Comparison of ENCODE assay signal across 8 mouse cellular contexts in genomic region chr10:77515385-77516348, GRCm38 (mm10). TPM values are rescaled to one million over a fixed set of nuclear protein-coding genes. Genes with fewer than 3 reads are reported as not detected.
DNase-seq lines count a peak whose midpoint lies in the region; ATAC-seq and TF ChIP-seq lines count a peak whose summit lies in the region.

Gene Fam207a, minus strand, starts transcription at chr10:77515785.

- peak within 1 kb of the TSS; percentile 71 for H3K9ac ChIP-seq in forebrain, postnatal 0 days
- peak within 1 kb of the TSS; percentile 81 for H3K9ac ChIP-seq in lung, embryonic 15.5 days

- no peak for TF ChIP-seq CTCF in G1E (IDR thresholded peaks at IDR 0.05; ENCODE audit: low read depth, low read length)
- no peak for TF ChIP-seq CTCF in forebrain, postnatal 0 days (IDR thresholded peaks at IDR 0.05; ENCODE audit: low read depth)

- peak; percentile 84 for ATAC-seq in G1E (ENCODE audit: extremely low read depth, insufficient number of reproducible peaks, low FRiP score, poor library complexity, severe bottlenecking)
- peak; percentile 98 for ATAC-seq in forebrain, postnatal 0 days
- ATAC-seq in lung, embryonic 15.5 days (ENCODE audit: borderline replicate concordance, extremely low read depth, low FRiP score, low TSS enrichment) = peak; percentile 87

- H3K4me1 ChIP-seq in G1E (ENCODE audit: insufficient read depth, low read depth, low read length) = peaks cover 70% of the 10 kb centered on the region
- peaks cover 7% of the 10 kb centered on the region for H3K4me1 ChIP-seq in forebrain, postnatal 0 days (ENCODE audit: insufficient read depth)
- peaks cover 20% of the 10 kb centered on the region for H3K4me1 ChIP-seq in lung, embryonic 15.5 days

- DNase-seq in G1E (ENCODE audit: low spot score) = peak; percentile 95
- peak; percentile 92 to 95 for DNase-seq in cerebellum, adult 18-20 months
- peak; percentile 98 for DNase-seq in forebrain, postnatal 0 days
- peak; percentile 95 for DNase-seq in heart, postnatal 4 days
- DNase-seq in layer of hippocampus, adult 8-10 months (ENCODE audit: low spot score in 2 of 2) = peak; percentile 89 to 94
- peak; percentile 88 for DNase-seq in ovary, adult 18-20 months (ENCODE audit: low spot score)
- DNase-seq in thymus, postnatal 0 days (ENCODE audit: low spot score) = peak; percentile 98

- H3K4me3 ChIP-seq in G1E (ENCODE audit: low read depth, low read length) = peak within 1 kb of the TSS; percentile 86
- H3K4me3 ChIP-seq in forebrain, postnatal 0 days (ENCODE audit: low read depth, low read length) = peak within 1 kb of the TSS; percentile 65
- H3K4me3 ChIP-seq in lung, embryonic 15.5 days = peak within 1 kb of the TSS; percentile 81

- H3K27me3 ChIP-seq in G1E (ENCODE audit: insufficient read depth, low read length) = peaks cover 4% of the 10 kb centered on the region; the same call in 1 of the 2 replicates
- H3K27me3 ChIP-seq in forebrain, postnatal 0 days (ENCODE audit: insufficient read depth, low read length) = no peaks in the 10 kb centered on the region
- no peaks in the 10 kb centered on the region for H3K27me3 ChIP-seq in lung, embryonic 15.5 days

- peaks cover 42% of the 10 kb centered on the region for H3K36me3 ChIP-seq in G1E (replicated peaks)
- H3K36me3 ChIP-seq in forebrain, postnatal 0 days (ENCODE audit: insufficient read depth) = peaks cover 28% of the 10 kb centered on the region
- peaks cover 28% of the 10 kb centered on the region; the same call in 1 of the 2 replicates for H3K36me3 ChIP-seq in lung, embryonic 15.5 days

- WGBS in forebrain, postnatal 0 days = under 1% methylated on average over 75 of the region's 75 CpGs
- under 1% methylated on average over 75 of the region's 75 CpGs for WGBS in lung, embryonic 15.5 days

- peak within 1 kb of the TSS; percentile 65 for H3K4me2 ChIP-seq in forebrain, postnatal 0 days (ENCODE audit: low read depth)
- peak within 1 kb of the TSS; percentile 80 for H3K4me2 ChIP-seq in lung, embryonic 15.5 days

- H3K27ac ChIP-seq in forebrain, postnatal 0 days (ENCODE audit: low read depth, low read length) = peak within 1 kb of the TSS; percentile 85
- peak within 1 kb of the TSS; percentile 72 for H3K27ac ChIP-seq in lung, embryonic 15.5 days

- no peaks in the 10 kb centered on the region for H3K9me3 ChIP-seq in G1E (replicated peaks)
- no peaks in the 10 kb centered on the region for H3K9me3 ChIP-seq in forebrain, postnatal 0 days (ENCODE audit: low read length)
- H3K9me3 ChIP-seq in lung, embryonic 15.5 days = no peaks in the 10 kb centered on the region

RNA-seq across cellular contexts. Expression of gene Fam207a, which starts in this region (rescaled TPM):
- total RNA-seq in G1E (2014; fragmentation: Nextera tagmentation) (13.0 and 14.5 TPM in 2 replicates), G1E (2017) (31.1 and 39.4 TPM in 2 replicates)
- polyA plus RNA-seq in G1E (2012) = 122 and 191 TPM in 2 replicates
- 42.2 and 43.2 TPM in 2 replicates for total RNA-seq in forebrain, postnatal 0 days (2014; rRNA removed)
- 30.4 and 34.9 TPM in 2 replicates for polyA plus RNA-seq in forebrain, postnatal 0 days (2015; fragmentation: Nextera tagmentation; extraction: Ambion mirVana)
- total RNA-seq in heart, postnatal 4 days (2021) = 10 to 100 TPM; 12.6 to 13.2 TPM
- total RNA-seq in layer of hippocampus, adult 8-10 months (2022) = 10 to 100 TPM; 30.5 to 39.0 (median 31.9) TPM
- polyA plus RNA-seq in lung, embryonic 15.5 days (2015; fragmentation: Nextera tagmentation; extraction: Ambion mirVana) = 35.1 and 38.0 TPM in 2 replicates
- polyA plus RNA-seq in thymus, postnatal 0 days (2015; fragmentation: Nextera tagmentation; extraction: Ambion mirVana) = 47.5 and 51.5 TPM in 2 replicates

Comparison
In these comparisons a context has a peak if more than half of its experiments do, and no peak if none do; other contexts are left out.
1. Peak in every context shown above with its lines: DNase-seq, ATAC-seq, H3K4me3 ChIP-seq and H3K27ac ChIP-seq.